Mouse (Mus musculus): ENCODE data around the gene Zfp710. TPM values are rescaled to one million over a fixed set of nuclear protein-coding genes. Genes with fewer than 3 reads are reported as not detected.

Gene Zfp710
- 18.2 TPM for polyA plus RNA-seq (2017; shearing (Covaris generic))

DNA sequence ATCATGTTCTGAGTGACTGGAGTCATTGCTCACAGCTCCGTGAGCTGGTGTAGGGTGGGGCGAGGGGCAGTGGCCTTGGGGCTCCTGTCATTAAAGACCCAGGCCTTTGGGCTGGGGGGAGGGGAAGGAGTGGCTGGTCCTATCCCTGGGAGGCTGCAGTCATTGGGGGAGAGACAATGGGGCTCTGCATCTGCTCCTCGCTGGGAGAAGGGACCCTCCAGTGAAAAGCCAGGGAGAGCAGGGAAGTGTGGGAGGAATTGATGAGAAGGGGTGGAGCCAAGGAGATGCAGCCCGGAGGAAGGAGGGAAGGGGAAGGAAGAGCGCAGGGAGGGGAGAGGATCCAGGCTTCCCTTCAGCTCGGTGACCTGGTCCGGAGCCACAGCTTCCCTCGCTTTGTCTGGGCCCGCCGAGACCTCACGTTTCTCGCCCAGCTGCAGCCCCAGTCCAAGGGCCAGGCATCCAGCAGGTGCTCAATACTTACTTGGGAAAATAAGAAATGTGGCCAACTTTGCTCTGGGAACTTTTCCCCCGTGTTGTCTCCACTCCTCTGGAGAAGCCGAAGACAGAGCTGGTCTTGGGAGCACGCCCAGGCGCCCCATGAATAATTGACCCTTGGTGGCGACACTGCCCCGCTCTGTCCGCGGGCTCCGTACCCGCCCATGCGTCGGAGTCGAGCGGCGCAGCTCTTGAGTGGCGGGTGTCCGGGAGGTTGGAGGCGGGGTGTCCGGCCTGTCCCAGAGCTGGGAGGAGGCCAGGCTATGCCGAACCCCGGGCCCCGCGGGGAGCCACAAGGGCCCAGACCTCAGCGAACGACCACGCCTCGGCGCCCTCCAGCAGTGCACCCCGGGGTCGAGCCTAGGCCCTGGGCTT, at the start of gene Zfp710:
Gene Zfp710, plus strand, starts transcription at position 294 of the 870 bp plus-strand sequence.

DNA sequence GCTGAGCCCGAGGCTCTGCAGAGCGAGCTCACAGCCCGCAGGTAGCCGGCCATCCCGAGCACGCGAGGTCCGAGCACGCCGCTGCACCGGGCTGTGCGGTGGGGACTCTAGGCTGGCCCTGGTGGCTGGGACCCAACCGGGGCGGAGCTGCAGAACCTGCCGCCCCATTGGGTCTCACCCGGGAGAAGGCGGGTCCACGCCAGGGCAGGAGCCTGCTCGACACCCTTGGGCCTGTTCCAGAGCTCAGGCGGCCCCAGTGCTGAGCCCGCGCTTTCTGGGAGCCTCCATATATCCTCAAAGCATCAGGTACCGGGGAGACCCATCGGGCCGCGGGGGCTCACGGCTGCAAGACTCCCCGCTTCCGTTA, 90.6 kb downstream of the Zfp710 start, which contains the start of gene Idh2:
Gene Idh2, minus strand, starts transcription at position 169 of the 367 bp plus-strand sequence.

Other genes starting within 250 kb of the Zfp710 start
- not detected for gene Mesp1, start 231.0 kb upstream of the Zfp710 start, polyA plus RNA-seq (2017; shearing (Covaris generic))
- not detected for gene Mesp2, start 214.1 kb upstream of the Zfp710 start, polyA plus RNA-seq (2017; shearing (Covaris generic))
- not detected for gene Anpep, start 163.8 kb upstream of the Zfp710 start, polyA plus RNA-seq (2017; shearing (Covaris generic))
- 16.9 TPM for gene Ap3s2, start 104.2 kb upstream of the Zfp710 start, polyA plus RNA-seq (2017; shearing (Covaris generic))
- gene Arpin, start 89.5 kb upstream of the Zfp710 start, polyA plus RNA-seq (2017; shearing (Covaris generic)), result not detected
- 103 TPM for gene Idh2, start 90.6 kb downstream of the Zfp710 start, polyA plus RNA-seq (2017; shearing (Covaris generic))
- 5.6 TPM for gene Sema4b, start 162.0 kb downstream of the Zfp710 start, polyA plus RNA-seq (2017; shearing (Covaris generic))
- gene Cib1, start 208.0 kb downstream of the Zfp710 start, polyA plus RNA-seq (2017; shearing (Covaris generic)), result 70.5 TPM
- gene Gdpgp1, start 208.1 kb downstream of the Zfp710 start, polyA plus RNA-seq (2017; shearing (Covaris generic)), result 5.2 TPM
- gene Ttll13, start 221.6 kb downstream of the Zfp710 start, polyA plus RNA-seq (2017; shearing (Covaris generic)), result 0.20 TPM
- gene Ngrn, start 236.4 kb downstream of the Zfp710 start, polyA plus RNA-seq (2017; shearing (Covaris generic)), result 32.5 TPM
- 39.3 TPM for gene Vps33b, start 244.8 kb downstream of the Zfp710 start, polyA plus RNA-seq (2017; shearing (Covaris generic))